Mouse (Mus musculus): ENCODE data around the gene Tlr4. TPM values are rescaled to one million over a fixed set of nuclear protein-coding genes. Genes with fewer than 3 reads are reported as not detected.

Gene Tlr4
- polyA plus RNA-seq, 2 experiments = 0.75 to 1.8 TPM

- TF ChIP-seq POLR2A (IDR thresholded peaks at IDR 0.05; ENCODE audit: borderline replicate concordance, extremely low read depth, insufficient read depth, insufficient read length) = no peak
- Histone ChIP-seq H3K9me3 (ENCODE audit: control insufficient read depth, low read length) (no peaks in the 10 kb centered on the region), H3K36me3 (ENCODE audit: control insufficient read depth, insufficient read depth, low read length) (no peaks in the 10 kb centered on the region), H3K9ac (ENCODE audit: low read depth, low read length, severe bottlenecking) (no peak overlapping the region), H3K27me3 (ENCODE audit: control insufficient read depth, insufficient read depth, low read length) (no peaks in the 10 kb centered on the region), H3K4me2 (replicated peaks; ENCODE audit: low read depth, low read length, severe bottlenecking) (no peak overlapping the region), H3K27ac (replicated peaks; ENCODE audit: low read depth, low read length) (no peak overlapping the region), H3K4me3 (replicated peaks; ENCODE audit: low read length) (no peak overlapping the region), H3K4me1 (ENCODE audit: control insufficient read depth, insufficient read depth, low read length) (no peaks in the 10 kb centered on the region)
- DNase-seq (ENCODE audit: low spot score) (no peak), ATAC-seq (ENCODE audit: low FRiP score, low read depth) (no peak)
- WGBS = 46% methylated on average over 7 of the region's 7 CpGs
These were observed 67.6 kb downstream of the Tlr4 start for GRCm38 (mm10) chr4:66894981-66895380.

- no peak for TF ChIP-seq POLR2A (IDR thresholded peaks at IDR 0.05; ENCODE audit: borderline replicate concordance, extremely low read depth, insufficient read depth, insufficient read length)
- Histone ChIP-seq H3K27ac (replicated peaks; ENCODE audit: low read depth, low read length) (no peak overlapping the region), H3K9me3 (ENCODE audit: control insufficient read depth, low read length) (no peaks in the 10 kb centered on the region), H3K9ac (ENCODE audit: low read depth, low read length, severe bottlenecking) (no peak overlapping the region), H3K4me2 (replicated peaks; ENCODE audit: low read depth, low read length, severe bottlenecking) (no peak overlapping the region), H3K27me3 (ENCODE audit: control insufficient read depth, insufficient read depth, low read length) (no peaks in the 10 kb centered on the region), H3K4me3 (replicated peaks; ENCODE audit: low read length) (no peak overlapping the region), H3K36me3 (ENCODE audit: control insufficient read depth, insufficient read depth, low read length) (no peaks in the 10 kb centered on the region), H3K4me1 (ENCODE audit: control insufficient read depth, insufficient read depth, low read length) (no peaks in the 10 kb centered on the region)
- ATAC-seq (ENCODE audit: low FRiP score, low read depth) (no peak), DNase-seq (ENCODE audit: low spot score) (no peak)
These were observed 72.7 kb downstream of the Tlr4 start for GRCm38 (mm10) chr4:66900126-66900525.

- Histone ChIP-seq H3K27me3 (ENCODE audit: control insufficient read depth, insufficient read depth, low read length) (no peaks in the 10 kb centered on the region), H3K27ac (replicated peaks; ENCODE audit: low read depth, low read length) (no peak overlapping the region), H3K4me1 (ENCODE audit: control insufficient read depth, insufficient read depth, low read length) (no peaks in the 10 kb centered on the region), H3K4me3 (replicated peaks; ENCODE audit: low read length) (no peak overlapping the region), H3K36me3 (ENCODE audit: control insufficient read depth, insufficient read depth, low read length) (no peaks in the 10 kb centered on the region), H3K4me2 (replicated peaks; ENCODE audit: low read depth, low read length, severe bottlenecking) (no peak overlapping the region), H3K9ac (ENCODE audit: low read depth, low read length, severe bottlenecking) (no peak overlapping the region), H3K9me3 (ENCODE audit: control insufficient read depth, low read length) (no peaks in the 10 kb centered on the region)
- DNase-seq (ENCODE audit: low spot score) (no peak), ATAC-seq (ENCODE audit: low FRiP score, low read depth) (no peak)
- no peak for TF ChIP-seq POLR2A (IDR thresholded peaks at IDR 0.05; ENCODE audit: borderline replicate concordance, extremely low read depth, insufficient read depth, insufficient read length)
These were observed 74.1 kb downstream of the Tlr4 start for GRCm38 (mm10) chr4:66901498-66901897.

GRCm38 (mm10) chr4:66908376-66908775 is 81.0 kb downstream of the Tlr4 start:
- no peaks in the 10 kb centered on the region for H3K27me3 ChIP-seq (ENCODE audit: control insufficient read depth, insufficient read depth, low read length)
- no peak for DNase-seq (ENCODE audit: low spot score)
- no peaks in the 10 kb centered on the region for H3K4me1 ChIP-seq (ENCODE audit: control insufficient read depth, insufficient read depth, low read length)
- no peaks in the 10 kb centered on the region for H3K9me3 ChIP-seq (ENCODE audit: control insufficient read depth, low read length)
- ATAC-seq (ENCODE audit: low FRiP score, low read depth) = no peak
- no peak overlapping the region for H3K4me3 ChIP-seq (replicated peaks; ENCODE audit: low read length)
- H3K36me3 ChIP-seq (ENCODE audit: control insufficient read depth, insufficient read depth, low read length) = no peaks in the 10 kb centered on the region
- TF ChIP-seq POLR2A (IDR thresholded peaks at IDR 0.05; ENCODE audit: borderline replicate concordance, extremely low read depth, insufficient read depth, insufficient read length) = no peak
- H3K27ac ChIP-seq (replicated peaks; ENCODE audit: low read depth, low read length) = no peak overlapping the region
- no peak overlapping the region for H3K4me2 ChIP-seq (replicated peaks; ENCODE audit: low read depth, low read length, severe bottlenecking)
- H3K9ac ChIP-seq (ENCODE audit: low read depth, low read length, severe bottlenecking) = no peak overlapping the region

- no peaks in the 10 kb centered on the region for H3K36me3 ChIP-seq (ENCODE audit: control insufficient read depth, insufficient read depth, low read length)
- WGBS = 82% methylated on average over 3 of the region's 3 CpGs
- H3K27me3 ChIP-seq (ENCODE audit: control insufficient read depth, insufficient read depth, low read length) = no peaks in the 10 kb centered on the region
These were observed 92.4 kb downstream of the Tlr4 start for GRCm38 (mm10) chr4:66919630-66920372.

More at GRCm38 (mm10) chr4:66919630-66920372, 92.4 kb downstream of the Tlr4 start:
- Histone ChIP-seq H3K27ac (replicated peaks; ENCODE audit: low read depth, low read length) (no peak overlapping the region), H3K4me2 (replicated peaks; ENCODE audit: low read depth, low read length, severe bottlenecking) (no peak overlapping the region), H3K4me3 (replicated peaks; ENCODE audit: low read length) (no peak overlapping the region), H3K9ac (ENCODE audit: low read depth, low read length, severe bottlenecking) (no peak overlapping the region), H3K9me3 (ENCODE audit: control insufficient read depth, low read length) (no peaks in the 10 kb centered on the region), H3K4me1 (ENCODE audit: control insufficient read depth, insufficient read depth, low read length) (no peaks in the 10 kb centered on the region)
- ATAC-seq (ENCODE audit: low FRiP score, low read depth) (no peak), DNase-seq (ENCODE audit: low spot score) (no peak)
- TF ChIP-seq POLR2A (IDR thresholded peaks at IDR 0.05; ENCODE audit: borderline replicate concordance, extremely low read depth, insufficient read depth, insufficient read length) = no peak
